Mouse (Mus musculus) fat pad, adult 2 months (tissue): ENCODE results near the gene Afap1.

Experiments used
- DNase-seq: peaks from one replicate; pipeline ENCODE4 v3.0.0-alpha.2; 2011; ENCODE audit warnings: low read depth, low spot score; ENCODE audit errors: extremely low read depth

Afap1 gene

GRCm38 (mm10) chr5:35893093-35893804 is at the start of gene Afap1:
Gene Afap1 (plus strand): TSS chr5:35893319.
- no peak for DNase-seq

- no peak for DNase-seq
These were observed 41.6 kb upstream of the Afap1 start for GRCm38 (mm10) chr5:35851485-35851884.

GRCm38 (mm10) chr5:35853463-35853862 is 39.7 kb upstream of the Afap1 start:
- no peak for DNase-seq

GRCm38 (mm10) chr5:35856245-35856644 is 36.9 kb upstream of the Afap1 start:
- no peak for DNase-seq

- no peak for DNase-seq
These were observed 35.0 kb upstream of the Afap1 start for GRCm38 (mm10) chr5:35858069-35858468.

- no peak for DNase-seq
These were observed 31.7 kb upstream of the Afap1 start for GRCm38 (mm10) chr5:35861456-35861855.

- no peak for DNase-seq
These were observed 23.1 kb upstream of the Afap1 start for GRCm38 (mm10) chr5:35869973-35870372.

- DNase-seq = no peak
These were observed 22.6 kb upstream of the Afap1 start for GRCm38 (mm10) chr5:35870408-35871012.

- DNase-seq = no peak
These were observed 19.7 kb upstream of the Afap1 start for GRCm38 (mm10) chr5:35873382-35873781.

GRCm38 (mm10) chr5:35876236-35876635 is 16.9 kb upstream of the Afap1 start:
- no peak for DNase-seq

- DNase-seq = no peak
These were observed 13.9 kb upstream of the Afap1 start for GRCm38 (mm10) chr5:35879199-35879598.

- no peak for DNase-seq
These were observed 10.7 kb upstream of the Afap1 start for GRCm38 (mm10) chr5:35882391-35882790.

- no peak for DNase-seq
These were observed 8.9 kb upstream of the Afap1 start for GRCm38 (mm10) chr5:35884262-35884661.

GRCm38 (mm10) chr5:35884689-35885088 is 8.4 kb upstream of the Afap1 start:
- DNase-seq = peak; percentile 74

- no peak for DNase-seq
These were observed 4.2 kb upstream of the Afap1 start for GRCm38 (mm10) chr5:35888959-35889358.

- DNase-seq = no peak
These were observed 3.5 kb upstream of the Afap1 start for GRCm38 (mm10) chr5:35889641-35890040.

GRCm38 (mm10) chr5:35890985-35891730 is 2.0 kb upstream of the Afap1 start:
- no peak for DNase-seq

- DNase-seq = no peak
These were observed 756 bp upstream of the Afap1 start for GRCm38 (mm10) chr5:35892363-35892762.

- no peak for DNase-seq
These were observed 714 bp downstream of the Afap1 start for GRCm38 (mm10) chr5:35893805-35894260.

- no peak for DNase-seq
These were observed 1.4 kb downstream of the Afap1 start for GRCm38 (mm10) chr5:35894295-35895047.

GRCm38 (mm10) chr5:35895926-35896325 is 2.8 kb downstream of the Afap1 start:
- no peak for DNase-seq
